Mouse (Mus musculus) liver, adult (tissue): ENCODE data around the gene Suz12.

ENCODE experiments used
- GATA4 ChIP-seq: IDR thresholded peaks from 2 replicates; pipeline ENCODE4 v1.6.1; 2014; ENCODE audit warnings: mild to moderate bottlenecking, low read length; ENCODE audit not compliant: insufficient replicate concordance

Gene Suz12

GRCm38 (mm10) chr11:80056141-80056540 is 63.2 kb downstream of the Suz12 start:
- no peak for TF ChIP-seq GATA4

GRCm38 (mm10) chr11:80062159-80062558 is 69.3 kb downstream of the Suz12 start:
- TF ChIP-seq GATA4: no peak

- TF ChIP-seq GATA4: no peak
Measured at GRCm38 (mm10) chr11:80067558-80067957, 74.7 kb downstream of the Suz12 start.

DNA sequence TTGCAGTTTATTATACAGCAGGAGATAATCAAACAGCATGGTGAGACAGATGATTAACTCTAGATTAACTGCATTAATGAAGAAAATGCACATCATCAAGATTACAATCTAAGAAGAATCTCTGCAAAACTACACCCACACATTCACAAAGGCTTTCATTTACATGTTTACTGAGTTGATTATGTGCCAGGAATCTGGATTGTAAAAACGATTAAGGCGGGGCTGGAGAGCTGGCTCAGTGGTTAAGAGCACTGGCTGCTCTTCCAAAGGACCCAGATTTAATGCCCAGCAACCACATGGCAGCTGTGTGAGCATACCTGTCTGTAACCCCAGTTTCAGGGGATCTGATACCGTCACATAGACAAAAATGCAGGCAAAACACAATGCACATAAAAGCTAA is 76.9 kb downstream of the Suz12 start:
- TF ChIP-seq GATA4: no peak

- TF ChIP-seq GATA4: no peak
Measured at GRCm38 (mm10) chr11:80071039-80071438, 78.1 kb downstream of the Suz12 start.

- TF ChIP-seq GATA4: no peak
Measured at GRCm38 (mm10) chr11:80072365-80072764, 79.5 kb downstream of the Suz12 start.

GRCm38 (mm10) chr11:80075608-80076277 is 82.8 kb downstream of the Suz12 start:
- TF ChIP-seq GATA4: no peak

DNA sequence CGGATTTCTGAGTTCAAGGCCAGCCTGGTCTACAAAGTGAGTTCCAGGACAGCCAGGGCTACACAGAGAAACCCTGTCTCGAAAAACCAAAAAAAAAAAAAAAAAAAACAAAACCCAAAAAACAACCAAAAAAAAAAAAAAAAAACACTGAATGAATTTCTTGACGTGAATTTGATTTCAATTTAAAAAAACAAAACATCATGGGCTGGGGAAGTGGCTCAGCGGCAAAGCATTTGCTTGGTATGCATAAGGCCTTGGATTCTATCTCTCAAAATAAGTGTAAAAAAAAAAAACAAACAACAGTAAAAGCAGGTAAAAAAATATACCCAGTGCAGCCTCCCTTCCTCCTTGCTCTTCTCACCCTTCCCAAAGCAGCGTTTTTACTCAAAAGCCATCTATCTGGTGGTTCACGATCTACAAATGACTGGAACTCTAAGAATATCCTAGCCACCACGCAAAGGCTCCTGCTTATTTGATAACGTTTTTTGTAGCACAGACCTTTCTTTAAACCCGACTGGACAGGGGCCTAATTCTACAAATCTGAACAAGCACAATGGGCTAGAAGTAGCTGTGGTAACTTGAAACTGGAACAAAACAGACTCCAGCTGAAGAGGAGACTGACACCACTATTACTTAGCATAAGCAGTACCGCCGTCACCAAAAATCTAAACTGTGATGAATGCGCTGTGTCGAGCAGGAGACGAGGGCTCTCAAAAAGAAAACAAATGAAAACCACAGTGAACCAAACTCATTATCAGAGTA is 85.1 kb downstream of the Suz12 start:
- no peak for TF ChIP-seq GATA4

DNA sequence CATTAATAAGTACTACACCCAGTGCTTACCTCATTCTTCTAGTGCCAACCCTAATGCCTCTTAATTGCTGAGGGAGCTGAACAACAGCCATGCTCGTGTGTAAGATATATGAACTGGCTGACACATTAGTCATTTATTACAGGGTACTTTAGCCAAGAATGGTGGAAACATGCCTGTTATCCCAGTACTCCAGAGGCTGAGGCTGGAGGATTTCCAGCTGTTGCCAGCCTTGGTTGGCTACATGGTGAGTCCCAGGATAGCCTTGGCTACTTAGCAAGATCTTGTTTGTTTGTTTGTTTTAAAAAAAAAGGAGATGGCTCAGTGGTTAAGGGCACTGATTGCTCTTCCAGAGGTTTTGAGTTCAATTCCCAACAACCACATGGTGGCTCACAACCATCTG is 85.9 kb downstream of the Suz12 start:
- TF ChIP-seq GATA4: no peak

DNA sequence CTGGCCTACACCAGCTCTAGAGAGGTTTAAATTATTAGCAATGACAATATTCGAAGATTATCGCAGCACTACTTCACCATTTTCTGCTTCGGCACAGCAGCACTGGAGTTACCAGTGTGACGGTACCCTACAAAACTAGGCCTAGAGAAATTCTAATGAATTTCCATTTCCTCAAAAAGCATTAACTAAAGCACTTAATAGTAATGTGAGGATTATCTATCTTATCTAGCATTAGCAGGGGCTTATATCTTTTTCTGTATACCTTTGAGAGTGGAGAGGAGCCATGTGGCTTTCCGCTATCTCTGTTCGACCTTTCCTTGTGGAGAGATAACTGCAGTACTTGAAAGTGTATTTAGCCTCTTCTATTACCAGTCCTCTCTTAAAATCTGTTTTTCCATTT is 86.8 kb downstream of the Suz12 start:
- no peak for TF ChIP-seq GATA4

GRCm38 (mm10) chr11:80080381-80080825 is 87.5 kb downstream of the Suz12 start:
- TF ChIP-seq GATA4: no peak

DNA sequence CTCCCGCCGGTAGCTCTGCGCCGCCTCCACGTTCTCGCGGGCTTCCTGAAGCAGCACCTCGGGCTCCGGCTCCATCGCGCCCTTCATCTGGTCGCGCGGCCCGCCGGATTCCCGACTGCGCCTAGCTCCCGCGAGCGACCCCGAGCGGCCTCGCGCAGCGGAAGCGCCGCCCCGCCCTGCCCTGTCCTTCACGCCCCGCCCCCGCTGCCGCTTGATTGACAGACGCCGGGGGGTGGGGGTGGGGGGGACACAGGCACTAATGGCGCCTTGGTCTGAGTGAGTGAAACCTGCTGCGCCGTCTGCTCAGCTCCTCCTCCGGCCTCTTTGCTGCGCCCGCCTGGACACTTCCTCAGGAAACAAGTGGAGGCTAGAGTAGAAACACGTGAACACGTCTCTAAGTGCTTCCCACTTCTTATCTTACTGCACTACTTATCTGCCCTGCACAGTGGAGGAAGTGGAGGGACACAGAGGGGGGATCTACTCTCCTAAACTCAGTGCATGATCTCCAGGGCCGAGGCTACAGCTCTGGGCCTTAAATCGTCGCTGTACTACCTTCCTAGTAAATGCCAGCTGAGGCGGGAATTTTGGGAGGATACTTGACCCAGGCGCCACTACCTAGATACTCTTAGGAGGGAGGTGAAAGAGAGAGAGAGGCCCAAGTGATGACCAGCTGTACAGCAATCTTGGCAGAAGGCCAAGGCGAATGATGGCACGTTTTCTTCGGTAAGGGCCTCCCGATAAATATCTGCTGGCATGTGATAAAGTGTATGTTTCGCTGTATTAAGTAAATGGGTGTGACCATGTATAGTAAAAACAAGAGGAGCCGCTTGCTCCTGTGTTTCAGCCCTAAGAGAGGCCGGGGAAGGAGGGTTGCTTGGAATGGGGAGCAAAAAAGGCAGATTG is 88.2 kb downstream of the Suz12 start, which contains the start of gene Crlf3:
Gene Crlf3, minus strand, starts transcription at position 166 of the 903 bp plus-strand sequence.
- TF ChIP-seq GATA4: peak; percentile 98; the same call in 1 of the 2 replicates

GRCm38 (mm10) chr11:80081786-80082319 is 88.9 kb downstream of the Suz12 start:
- TF ChIP-seq GATA4: no peak
